Mouse (Mus musculus) bone marrow, adult 2 months (tissue): ENCODE results near the gene Oas1f.

Source experiments
- CTCF ChIP-seq: fragments of 200-500 bp; IDR thresholded peaks from 2 replicates; pipeline ENCODE4 v1.5.1; 2011; ENCODE audit warnings: low read length, control low read depth; ENCODE audit not compliant: control insufficient read depth, insufficient read depth
- POLR2A ChIP-seq: fragments of 200-500 bp; IDR thresholded peaks from 2 replicates; pipeline ENCODE4 v1.6.1; 2011; ENCODE audit warnings: low read depth, mild to moderate bottlenecking, control low read depth, low read length, borderline replicate concordance; ENCODE audit not compliant: control insufficient read depth

DNA sequence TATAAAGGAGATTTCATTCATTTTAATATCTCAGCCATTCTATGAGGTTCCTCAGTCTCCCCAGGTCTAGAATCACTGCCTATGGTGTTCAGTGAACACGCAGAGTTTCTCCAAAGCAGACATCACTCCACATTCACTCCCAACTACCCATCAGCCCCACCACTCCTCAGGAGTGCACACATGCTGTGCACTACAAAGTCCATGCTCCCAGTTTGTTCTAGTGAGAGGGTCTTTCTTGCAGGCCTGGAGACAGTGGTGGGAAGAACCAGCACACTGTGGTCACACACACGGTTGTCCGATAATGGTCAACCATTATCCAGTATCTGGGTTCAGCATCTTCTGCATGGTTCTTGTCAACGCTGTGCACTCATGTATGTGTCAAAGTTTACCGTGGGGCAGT is 54.9 kb downstream of the Oas1f start:
- TF ChIP-seq POLR2A, result no peak
- TF ChIP-seq CTCF, result no peak
